Mouse (Mus musculus) CH12.LX (cell line): ENCODE measurements at regions not wholly inside any gene's neighbourhood (a gene's known extent, or its start where the extent isn't known, plus 50 kb on each side); places are given as distances from the start of the nearest gene placed in this dataset.

Experiments used
- DNase-seq: peaks from one replicate; pipeline ENCODE4 v3.0.0-alpha.2; 2013; ENCODE audit errors: extremely low read depth
- H3K27ac ChIP-seq: 2 replicates; pipeline ENCODE4 v1.5.1; 2012; ENCODE audit warnings: low read depth, mild to moderate bottlenecking, control low read depth, moderate library complexity; ENCODE audit not compliant: insufficient read depth
- H3K27me3 ChIP-seq: replicated peaks from 2 replicates; pipeline ENCODE3; 2012; ENCODE audit warnings: inconsistent platforms
- H3K36me3 ChIP-seq, 2 experiments: replicated peaks in 1 of 2; 2 replicates each; pipeline versions ENCODE3 to v1.6.1; 2012; ENCODE audit warnings: inconsistent platforms in 1 of 2, low read length in 1 of 2, mild to moderate bottlenecking in 1 of 2, mixed read lengths in 1 of 2, moderate library complexity in 1 of 2; ENCODE audit not compliant: control insufficient read depth in 1 of 2, insufficient read depth in 1 of 2
- H3K4me1 ChIP-seq, 2 experiments: 2 replicates each; pipeline ENCODE4 v1.6.1; 2012; ENCODE audit warnings: inconsistent platforms in 1 of 2, moderate library complexity in 1 of 2; ENCODE audit not compliant: insufficient read depth in 2 of 2, control insufficient read depth in 1 of 2
- H3K4me2 ChIP-seq: 2 replicates; pipeline ENCODE4 v1.6.1; 2012; ENCODE audit warnings: low read depth, mild to moderate bottlenecking, control low read depth; ENCODE audit not compliant: poor library complexity, insufficient read depth, severe bottlenecking
- H3K4me3 ChIP-seq, 3 experiments: fragments of 150-350 bp in 1 of 3; sonication (generic) in 1 of 3; replicated peaks in 1 of 3; 2 replicates each; pipeline versions ENCODE3 to v1.5.1; 2011 to 2012; ENCODE audit warnings: low read depth in 2 of 3, low read length in 2 of 3, mild to moderate bottlenecking in 2 of 3, moderate library complexity in 2 of 3, control low read depth in 1 of 3, improper control_type of control experiment in 1 of 3, inconsistent platforms in 1 of 3, mixed read lengths in 1 of 3; ENCODE audit not compliant: poor library complexity in 1 of 3
- H3K79me2 ChIP-seq: replicated peaks from 2 replicates; pipeline ENCODE4 v1.6.1; 2012; ENCODE audit warnings: mild to moderate bottlenecking, moderate library complexity; ENCODE audit not compliant: control insufficient read depth, poor library complexity, insufficient read depth, severe bottlenecking; ENCODE audit errors: extremely low read depth
- H3K9ac ChIP-seq: 2 replicates; pipeline ENCODE4 v1.6.1; 2012; ENCODE audit warnings: low read depth, mild to moderate bottlenecking, control low read depth, moderate library complexity; ENCODE audit not compliant: insufficient read depth
- H3K9me3 ChIP-seq: replicated peaks from 2 replicates; pipeline ENCODE3; 2012; ENCODE audit warnings: low read length, inconsistent platforms, mixed read lengths
- CHD1 ChIP-seq: IDR thresholded peaks from 2 replicates; pipeline ENCODE4 v1.6.1; 2012; ENCODE audit warnings: low read depth, low read length, improper control_type of control experiment, inconsistent platforms
- CHD2 ChIP-seq: IDR thresholded peaks from 2 replicates; pipeline ENCODE4 v1.6.1; 2011; ENCODE audit warnings: low read length, improper control_type of control experiment
- ELF1 ChIP-seq: IDR thresholded peaks from 2 replicates; pipeline ENCODE4 v1.6.1; 2014; ENCODE audit warnings: low read depth, mild to moderate bottlenecking, inconsistent platforms, low read length, improper control_type of control experiment
- EP300 ChIP-seq: IDR thresholded peaks from 2 replicates; pipeline ENCODE4 v1.6.1; 2011; ENCODE audit warnings: low read length, improper control_type of control experiment
- ETS1 ChIP-seq: conservative IDR thresholded peaks from 2 replicates; pipeline ENCODE4 v1.6.1; 2012; ENCODE audit warnings: low read depth, mild to moderate bottlenecking, inconsistent platforms, low read length, improper control_type of control experiment, moderate library complexity
- IRF4 ChIP-seq: IDR thresholded peaks from 2 replicates; pipeline ENCODE4 v1.6.1; 2014; ENCODE audit warnings: low read depth, mild to moderate bottlenecking, inconsistent platforms, low read length, improper control_type of control experiment
- JUND ChIP-seq: conservative IDR thresholded peaks from 2 replicates; pipeline ENCODE4 v1.6.1; 2011; ENCODE audit warnings: low read depth, low read length, improper control_type of control experiment
- MAFK ChIP-seq: IDR thresholded peaks from 2 replicates; pipeline ENCODE4 v1.6.1; 2011; ENCODE audit warnings: low read length, improper control_type of control experiment; ENCODE audit not compliant: insufficient replicate concordance
- MAX ChIP-seq: IDR thresholded peaks from 2 replicates; pipeline ENCODE4 v1.6.1; 2011; ENCODE audit warnings: low read length, improper control_type of control experiment
- MAZ ChIP-seq: IDR thresholded peaks from 2 replicates; pipeline ENCODE4 v1.6.1; 2012; ENCODE audit warnings: low read depth, mild to moderate bottlenecking, inconsistent platforms, low read length, improper control_type of control experiment, moderate library complexity
- MYC ChIP-seq: IDR thresholded peaks from 2 replicates; pipeline ENCODE4 v1.6.1; 2011; ENCODE audit warnings: low read depth, mild to moderate bottlenecking, improper control_type of control experiment, low read length
- NELFE ChIP-seq: IDR thresholded peaks from 2 replicates; pipeline ENCODE4 v1.6.1; 2011; ENCODE audit warnings: low read depth, low read length, improper control_type of control experiment
- RAD21 ChIP-seq: IDR thresholded peaks from 2 replicates; pipeline ENCODE4 v1.6.1; 2011; ENCODE audit warnings: low read depth, mild to moderate bottlenecking, low read length, improper control_type of control experiment, moderate library complexity
- SMC3 ChIP-seq: IDR thresholded peaks from 2 replicates; pipeline ENCODE4 v1.6.1; 2011; ENCODE audit warnings: low read depth, low read length, improper control_type of control experiment
- TCF12 ChIP-seq: IDR thresholded peaks from 2 replicates; pipeline ENCODE4 v1.6.1; 2014; ENCODE audit warnings: low read depth, mild to moderate bottlenecking, inconsistent platforms, low read length, improper control_type of control experiment
- UBTF ChIP-seq: IDR thresholded peaks from 2 replicates; pipeline ENCODE4 v1.6.1; 2012; ENCODE audit warnings: low read depth, mild to moderate bottlenecking, inconsistent platforms, low read length, improper control_type of control experiment, moderate library complexity
- ZKSCAN1 ChIP-seq: IDR thresholded peaks from 2 replicates; pipeline ENCODE4 v1.6.1; 2012; ENCODE audit warnings: low read depth, inconsistent platforms, low read length, improper control_type of control experiment, borderline replicate concordance
- ZNF384 ChIP-seq: IDR thresholded peaks from 2 replicates; pipeline ENCODE4 v1.6.1; 2012; ENCODE audit warnings: low read depth, low read length, improper control_type of control experiment, inconsistent platforms
- dilution Hi-C: fragments of 300-500 bp; cut with MboI; formaldehyde crosslinking; loops from 2 replicates; pipeline ENCODE4 v1.14.3; 2020; ENCODE audit warnings: low sequenced_read_pairs; ENCODE audit not compliant: extremely low pct_unique_long_range_greater_than_20kb, extremely low pct_ligation_motif_present
- in situ Hi-C: fragments of 300-500 bp; cut with MboI; formaldehyde crosslinking; loops from 3 replicates; pipeline ENCODE4 v1.14.3; 2019; ENCODE audit warnings: low sequenced_read_pairs, low pct_ligation_motif_present, low pct_unique_long_range_greater_than_20kb, mixed read lengths

- Histone ChIP-seq H3K27ac (no peak overlapping the region), H3K4me1 (peaks cover 0 to 7% of the 10 kb centered on the region in 2 experiments; a peak in 1 of 4 replicates), H3K4me2 (no peak overlapping the region), H3K9me3 (no peaks in the 10 kb centered on the region), H3K27me3 (no peaks in the 10 kb centered on the region), H3K9ac (no peak overlapping the region), H3K36me3 (no peaks in the 10 kb centered on the region), H3K4me3 (no peak overlapping the region), H3K79me2 (no peaks in the 10 kb centered on the region)
- in situ Hi-C loops: no loop called here
- TF ChIP-seq MAFK (no peak), UBTF (no peak), NELFE (no peak), ELF1 (no peak), TCF12 (no peak)
- dilution Hi-C loops: no loop called here
- no peak for DNase-seq
Measured at GRCm38 (mm10) chr7:39696589-39696988, 179.0 kb downstream of the Zfp619 start.

DNA sequence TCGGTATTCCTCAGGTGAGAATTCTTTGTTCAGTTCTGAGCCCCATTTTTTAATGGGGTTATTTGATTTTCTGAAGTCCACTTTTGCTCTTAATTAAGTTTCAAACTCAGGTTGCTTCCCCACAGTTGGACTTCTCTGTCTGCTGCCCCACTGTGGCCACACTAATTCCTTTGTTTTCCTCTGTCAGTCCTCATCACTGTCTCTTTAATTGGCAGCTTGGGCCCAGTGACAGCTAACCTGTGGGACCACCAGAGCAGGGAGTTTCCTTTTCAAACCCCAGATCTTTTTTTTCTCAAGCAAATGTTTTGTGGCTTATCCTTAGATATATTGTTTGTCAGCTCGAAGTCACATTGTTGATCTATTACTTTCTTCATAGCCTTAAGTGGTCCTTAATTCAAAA, 183.9 kb downstream of the Zfp619 start:
- no peaks in the 10 kb centered on the region for H3K36me3 ChIP-seq
- no peaks in the 10 kb centered on the region for H3K9me3 ChIP-seq
- H3K4me2 ChIP-seq: no peak overlapping the region
- dilution Hi-C loops: no loop called here
- H3K4me1 ChIP-seq: no peaks in the 10 kb centered on the region
- in situ Hi-C loops: no loop called here
- no peaks in the 10 kb centered on the region for H3K27me3 ChIP-seq
- TF ChIP-seq TCF12 (no peak), MAZ (no peak), JUND (no peak), EP300 (no peak), MAX (no peak), CHD2 (no peak), IRF4 (no peak), ETS1 (no peak), CHD1 (no peak), ELF1 (no peak), ZKSCAN1 (no peak), SMC3 (no peak), MYC (no peak), RAD21 (no peak), ZNF384 (no peak)
- no peak for DNase-seq
- H3K79me2 ChIP-seq: no peaks in the 10 kb centered on the region
- H3K27ac ChIP-seq: no peak overlapping the region
- H3K9ac ChIP-seq: no peak overlapping the region
- no peak overlapping the region for H3K4me3 ChIP-seq
